Mouse (Mus musculus) cerebellum, adult 2 months (tissue): ENCODE results near the gene Mettl1. TPM values are rescaled to one million over a fixed set of nuclear protein-coding genes. Genes with fewer than 3 reads are reported as not detected.
"Not testable (repeated sequence)": the region's sequence is repeated elsewhere in the genome, so short reads cannot be mapped to it uniquely, and the experiment has no call there.

Source experiments
- DNase-seq, 2 experiments: peaks; one replicate each; pipeline ENCODE4 v3.0.0; 2021
- H3K27ac ChIP-seq: fragments of 200-500 bp; 2 replicates; pipeline ENCODE4 v1.5.1; 2012; ENCODE audit warnings: low read length, control low read depth, inconsistent platforms; ENCODE audit not compliant: insufficient read depth
- H3K27me3 ChIP-seq: fragments of 200-500 bp; 2 replicates; pipeline ENCODE4 v1.6.1; 2012; ENCODE audit warnings: inconsistent platforms, mild to moderate bottlenecking, low read length, moderate library complexity; ENCODE audit not compliant: control insufficient read depth, insufficient read depth
- H3K4me1 ChIP-seq: fragments of 200-500 bp; 2 replicates; pipeline ENCODE4 v1.6.1; 2011; ENCODE audit warnings: low read length; ENCODE audit not compliant: control insufficient read depth, insufficient read depth
- H3K4me3 ChIP-seq: fragments of 200-500 bp; replicated peaks from 2 replicates; pipeline ENCODE3; 2011; ENCODE audit warnings: mild to moderate bottlenecking, low read depth, low read length, control low read depth; ENCODE audit not compliant: insufficient read depth
- CTCF ChIP-seq: fragments of 200-500 bp; IDR thresholded peaks from 2 replicates; pipeline ENCODE4 v1.5.1; 2011; ENCODE audit warnings: low read depth, mild to moderate bottlenecking, control low read depth, low read length, moderate library complexity, borderline replicate concordance; ENCODE audit not compliant: insufficient read depth
- POLR2A ChIP-seq: fragments of 200-500 bp; IDR thresholded peaks from 2 replicates; pipeline ENCODE4 v1.6.1; 2011; ENCODE audit warnings: low read length, control low read depth, borderline replicate concordance; ENCODE audit not compliant: insufficient read depth
- WGBS: fragments of 180-500 bp; shearing (Covaris S2); methylation state at CpG from one replicate; pipeline ENCODE4 v1.1.7; 2018; 5-methylcytosine and 5-hydroxymethylcytosine counted together
- polyA plus RNA-seq: library from polyadenylated mRNA; depleted of rRNA; stranded (reverse); fragments of >200 nt; gene quantifications from 2 replicates; pipeline ENCODE4 v1.2.3, GENCODE M21; 2012

Gene Mettl1
- polyA plus RNA-seq, 1 experiment: 11.8 TPM

DNA sequence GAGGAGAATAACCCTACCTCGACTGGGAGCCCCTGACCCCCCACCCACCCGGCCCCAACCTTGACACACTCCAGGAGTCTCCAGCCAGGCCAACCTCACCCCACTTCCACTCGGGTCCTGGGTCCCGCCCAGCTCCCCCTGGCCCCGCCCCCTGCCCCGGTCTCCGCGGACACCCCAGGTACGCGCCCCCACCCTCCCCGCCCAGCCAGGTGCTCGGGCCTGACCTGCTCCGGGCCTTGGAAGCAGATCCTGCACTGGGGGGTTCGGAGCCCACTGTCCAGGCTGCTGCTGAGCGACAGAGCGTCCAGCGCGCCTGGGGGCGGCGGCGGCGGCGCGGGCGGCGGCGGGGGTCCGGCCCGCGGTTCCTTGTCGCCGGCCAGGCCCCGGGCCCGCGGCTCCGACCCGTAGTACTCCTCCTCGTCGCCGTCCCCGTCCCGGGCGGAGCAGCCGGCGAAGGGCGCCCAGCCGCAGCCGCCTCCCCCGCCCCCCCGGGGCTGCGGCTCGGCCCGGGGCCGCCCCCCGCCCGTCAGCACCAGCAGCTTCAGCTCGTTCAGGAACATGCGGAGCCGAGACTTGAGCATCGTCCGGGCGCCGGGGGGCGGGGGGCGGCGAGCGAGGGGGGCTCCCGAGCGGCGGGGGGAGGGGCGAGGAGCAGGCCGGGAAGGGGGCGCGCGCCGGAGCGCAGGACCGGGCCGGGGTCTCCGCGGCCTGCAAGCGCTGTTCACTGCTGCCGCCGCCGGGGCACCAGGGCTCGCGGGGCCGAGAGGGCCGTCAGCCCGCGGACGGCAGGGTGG lies 18.2 kb downstream of the Mettl1 start:
- Histone ChIP-seq H3K27ac (no peak overlapping the region), H3K4me1 (peaks cover 2% of the 10 kb centered on the region; the same call in 1 of the 2 replicates), H3K27me3 (no peaks in the 10 kb centered on the region), H3K4me3 (peak overlapping the region; percentile 61)
- peak in 1 of 2 experiments; percentile 45 for DNase-seq
- TF ChIP-seq POLR2A: no peak
- TF ChIP-seq CTCF: no peak
- WGBS: 2% methylated on average over 71 of the region's 92 CpGs

DNA sequence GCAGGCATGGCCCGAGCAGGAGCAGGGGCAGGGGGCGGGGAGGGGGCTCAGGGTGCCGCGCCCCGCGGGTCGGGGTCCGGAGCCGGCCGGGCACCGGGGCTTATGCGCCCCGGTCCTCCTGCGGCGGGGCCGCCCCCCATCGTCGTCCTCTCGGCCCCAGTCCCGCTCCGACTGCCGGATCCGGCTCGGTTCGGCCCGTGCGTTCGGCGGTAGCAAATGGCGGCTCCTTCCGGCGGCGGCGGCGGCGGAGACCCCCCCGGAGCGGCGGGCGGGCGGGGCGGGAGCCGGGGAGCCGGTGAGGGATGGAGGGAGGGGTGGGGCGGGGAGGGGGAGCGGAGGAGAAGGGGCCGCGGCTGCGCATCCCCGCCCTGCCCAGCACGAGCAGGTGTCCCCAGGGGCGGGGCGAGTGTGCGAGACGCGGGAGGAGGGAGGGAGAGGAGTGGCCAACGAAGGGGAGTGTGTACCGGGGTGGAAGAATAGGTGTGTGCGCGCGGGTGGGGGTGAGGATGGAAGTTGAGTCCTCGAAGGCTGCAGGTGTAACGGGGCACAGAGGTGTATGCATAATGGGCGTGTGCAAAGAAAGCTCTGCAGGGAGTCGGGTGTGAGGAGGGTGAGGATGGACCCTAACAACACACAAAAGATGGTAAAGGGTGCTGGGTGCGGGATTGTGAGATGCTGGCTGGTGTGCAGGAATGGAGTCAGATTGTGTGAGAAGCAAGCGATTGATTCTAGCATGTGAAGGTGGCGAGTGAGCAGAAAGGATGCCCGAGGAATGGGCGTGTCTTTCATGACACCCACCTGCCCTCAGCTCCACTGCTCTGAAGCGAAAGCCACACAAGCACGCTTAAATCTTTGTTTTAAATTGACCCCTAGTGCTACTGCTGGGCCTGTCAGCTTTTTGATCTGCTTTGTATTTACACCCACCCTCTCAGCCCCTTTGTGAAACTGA lies 19.0 kb downstream of the Mettl1 start, which contains the start of gene March9:
Gene March9 (minus strand): TSS at position 217 of the 949 bp plus-strand sequence.
- DNase-seq: peak; percentile 88 to 93
- WGBS: 1% methylated on average over 47 of the region's 72 CpGs
- H3K4me3 ChIP-seq: peak within 1 kb of the TSS; percentile 87
- H3K27ac ChIP-seq: peak within 1 kb of the TSS; percentile 9; the same call in 1 of the 2 replicates
- H3K27me3 ChIP-seq: no peaks in the 10 kb centered on the region
- peaks cover 5% of the 10 kb centered on the region; the same call in 1 of the 2 replicates for H3K4me1 ChIP-seq
- TF ChIP-seq POLR2A (no peak), CTCF (no peak)

DNA sequence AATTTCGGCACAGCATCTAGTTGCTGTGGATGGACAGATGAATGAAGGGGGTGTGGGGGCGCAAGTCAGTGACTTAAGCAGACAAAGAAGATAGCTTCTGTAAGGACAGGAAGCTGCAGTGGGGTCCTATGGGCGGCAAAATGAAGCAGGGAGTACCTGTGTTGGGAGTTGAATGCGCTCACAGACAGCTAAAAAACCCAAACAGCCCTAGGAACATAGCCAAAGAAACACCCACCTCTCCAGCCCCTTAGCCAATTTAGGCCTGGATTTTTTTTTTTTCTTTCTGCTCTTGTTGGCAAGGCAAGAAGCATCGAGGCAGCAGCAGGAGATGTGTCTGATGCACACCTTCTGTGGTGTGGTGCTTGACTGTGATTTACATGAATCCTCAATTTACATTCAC lies 19.9 kb downstream of the Mettl1 start:
- no peak for DNase-seq
- Histone ChIP-seq H3K27me3 (no peaks in the 10 kb centered on the region), H3K4me1 (0 out of 2 replicates have a peak, but pooled peaks cover 5% of the 10 kb centered on the region), H3K27ac (no peak overlapping the region), H3K4me3 (no peak overlapping the region)
- 48% methylated on average over 5 of the region's 5 CpGs for WGBS
- TF ChIP-seq POLR2A: no peak
- no peak for TF ChIP-seq CTCF

- no peak for TF ChIP-seq CTCF
- TF ChIP-seq POLR2A: no peak
- WGBS: 62% methylated on average over 2 of the region's 2 CpGs
- Histone ChIP-seq H3K27ac (no peak overlapping the region), H3K4me1 (0 out of 2 replicates have a peak, but pooled peaks cover 5% of the 10 kb centered on the region), H3K27me3 (no peaks in the 10 kb centered on the region), H3K4me3 (no peak overlapping the region)
- no peak for DNase-seq
Measured at GRCm38 (mm10) chr10:127061513-127061912, 20.3 kb downstream of the Mettl1 start.

DNA sequence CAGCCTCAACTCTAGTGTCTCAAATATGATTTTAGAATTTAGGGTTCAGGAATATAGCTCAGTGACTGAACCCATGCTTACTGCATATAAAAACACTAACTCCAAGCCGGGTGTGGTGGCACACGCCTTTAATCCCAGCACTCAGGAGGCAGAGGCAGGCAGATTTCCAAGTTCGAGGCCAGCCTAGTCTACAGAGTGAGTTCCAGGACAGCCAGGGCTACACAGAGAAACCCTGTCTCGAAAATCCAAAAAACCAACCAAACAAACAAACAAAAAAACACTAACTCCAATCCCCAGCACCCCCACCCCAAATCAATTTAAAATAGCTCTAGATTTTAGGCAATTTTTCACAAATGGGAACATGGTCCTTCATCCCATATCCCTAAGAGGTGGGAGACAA lies 20.9 kb downstream of the Mettl1 start:
- not testable (repeated sequence) for H3K4me1 ChIP-seq, DNase-seq, H3K27me3 ChIP-seq, H3K4me3 ChIP-seq, H3K27ac ChIP-seq
- WGBS: 71% methylated on average over 4 of the region's 4 CpGs

- no peaks in the 10 kb centered on the region for H3K27me3 ChIP-seq
- 55% methylated on average over 5 of the region's 5 CpGs for WGBS
- no peak for DNase-seq
- no peak overlapping the region; the same call in 1 of the 2 replicates for H3K27ac ChIP-seq
- 0 out of 2 replicates have a peak, but pooled peaks cover 5% of the 10 kb centered on the region for H3K4me1 ChIP-seq
- TF ChIP-seq CTCF: no peak
- H3K4me3 ChIP-seq: no peak overlapping the region
Measured at GRCm38 (mm10) chr10:127062503-127062902, 21.3 kb downstream of the Mettl1 start.

GRCm38 (mm10) chr10:127063239-127063872 lies 22.1 kb downstream of the Mettl1 start, which contains the start of gene Cdk4:
Gene Cdk4 (plus strand): TSS chr10:127063534.
- peak within 1 kb of the TSS; percentile 70 for H3K4me3 ChIP-seq
- H3K27ac ChIP-seq: peak within 1 kb of the TSS; percentile 77
- DNase-seq: peak; percentile 98 to 99
- TF ChIP-seq CTCF (no peak), POLR2A (peak; percentile 43; the same call in 1 of the 2 replicates)
- no peaks in the 10 kb centered on the region for H3K27me3 ChIP-seq
- WGBS: under 1% methylated on average over 46 of the region's 46 CpGs
- 0 out of 2 replicates have a peak, but pooled peaks cover 5% of the 10 kb centered on the region for H3K4me1 ChIP-seq
